Mouse (Mus musculus): ENCODE results near the gene Slc25a28.

The Slc25a28 gene

DNA sequence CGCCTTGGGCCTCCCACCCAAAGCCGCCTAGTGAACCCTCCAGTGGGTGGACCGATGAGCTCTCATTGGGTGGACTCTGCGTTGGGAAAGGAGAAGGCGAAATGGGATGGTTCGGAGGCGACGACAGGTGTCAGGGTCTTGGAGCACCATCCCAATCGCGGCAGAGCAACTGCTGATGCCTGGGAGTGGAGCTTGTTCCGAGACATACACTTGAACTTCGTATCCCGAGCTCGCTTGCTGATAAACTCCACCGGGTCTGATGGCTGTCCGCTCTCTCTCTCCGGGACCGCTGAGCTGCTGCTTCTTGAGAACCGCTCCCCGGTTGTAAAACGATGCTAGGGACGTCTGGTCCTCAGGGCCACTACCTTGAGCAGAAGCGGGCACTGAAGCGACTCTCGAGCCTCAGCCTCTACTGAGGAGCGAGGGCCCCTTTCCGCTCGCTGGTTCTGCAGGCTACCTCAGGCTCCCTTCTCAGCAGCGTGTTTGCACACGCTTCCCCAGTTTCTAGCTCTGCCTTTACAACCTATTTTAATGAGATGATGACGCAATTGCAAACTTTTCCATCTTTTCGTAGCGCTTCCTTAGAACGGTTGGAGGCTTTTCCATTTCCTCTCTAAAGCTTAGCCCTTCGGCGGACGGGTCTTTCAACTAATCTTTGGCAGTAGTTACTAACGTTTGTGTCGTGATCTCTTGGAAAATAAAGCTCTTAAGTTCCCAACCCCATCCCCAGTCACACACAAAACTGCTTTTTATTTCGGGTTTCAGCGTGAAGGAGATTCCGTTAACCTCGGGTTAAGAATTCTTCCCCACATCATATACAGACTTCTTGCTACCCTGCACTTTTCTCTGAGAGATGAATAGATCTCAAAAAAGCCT is 1.1 kb upstream of the Slc25a28 start:
- no peak for DNase-seq (ENCODE audit: low spot score)

DNA sequence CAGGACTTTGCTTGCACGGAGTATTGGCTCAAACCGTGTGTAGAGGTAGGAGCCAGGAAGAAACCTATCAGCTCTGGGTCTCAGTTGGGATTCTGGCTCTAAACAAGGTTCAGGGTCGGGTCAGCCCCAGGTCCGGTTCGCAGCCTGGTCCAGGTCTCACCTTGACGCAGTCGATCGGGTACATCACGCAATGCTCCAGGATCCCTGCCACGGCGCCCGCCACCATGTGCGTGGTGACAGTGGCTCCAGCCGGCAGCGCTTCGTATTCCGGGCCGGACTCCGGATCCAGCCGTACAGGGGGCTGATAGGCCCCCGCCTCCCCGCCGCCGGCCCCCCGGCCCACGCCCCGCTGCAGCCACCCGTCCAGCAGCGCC is 378 bp downstream of the Slc25a28 start:
- no peak for DNase-seq (ENCODE audit: low spot score)

DNA sequence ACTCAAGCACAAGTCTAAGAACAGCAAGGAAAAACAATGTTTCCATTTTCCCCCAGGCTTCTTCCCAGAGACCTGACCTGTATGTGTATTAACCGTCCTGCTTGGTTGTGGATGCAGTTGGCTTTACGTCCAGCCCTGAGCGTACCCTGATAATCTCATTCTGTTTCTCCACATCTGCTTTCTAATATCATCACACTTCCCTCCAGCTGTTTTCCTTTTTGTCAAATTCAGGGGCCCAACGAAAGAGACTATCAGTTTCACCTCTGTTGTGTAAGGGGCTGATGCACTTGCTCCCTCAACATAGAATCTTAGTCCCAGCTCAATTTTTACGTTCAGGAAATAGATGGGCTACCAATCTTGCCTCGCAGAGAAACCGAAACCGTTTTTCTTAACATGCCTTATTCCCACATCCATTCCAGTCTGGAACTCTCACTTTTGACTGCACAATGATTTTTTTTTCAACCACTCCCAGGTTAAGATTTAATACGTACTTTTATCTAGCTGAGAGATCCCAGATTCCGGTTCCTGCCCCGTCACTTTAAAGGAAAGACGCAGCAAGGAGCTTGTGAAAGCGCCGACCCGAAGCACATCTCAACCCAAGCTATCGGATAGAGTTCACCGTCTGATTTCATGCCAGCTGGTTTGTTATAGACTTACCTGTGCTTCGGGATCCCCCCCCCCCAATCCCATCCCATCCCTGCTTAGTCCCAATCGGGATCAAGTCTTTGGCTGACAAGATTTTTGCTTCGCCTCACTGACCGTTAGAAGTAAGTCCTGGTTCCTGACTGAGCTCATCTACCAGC is 967 bp downstream of the Slc25a28 start:
- DNase-seq (ENCODE audit: low spot score) = no peak

DNA sequence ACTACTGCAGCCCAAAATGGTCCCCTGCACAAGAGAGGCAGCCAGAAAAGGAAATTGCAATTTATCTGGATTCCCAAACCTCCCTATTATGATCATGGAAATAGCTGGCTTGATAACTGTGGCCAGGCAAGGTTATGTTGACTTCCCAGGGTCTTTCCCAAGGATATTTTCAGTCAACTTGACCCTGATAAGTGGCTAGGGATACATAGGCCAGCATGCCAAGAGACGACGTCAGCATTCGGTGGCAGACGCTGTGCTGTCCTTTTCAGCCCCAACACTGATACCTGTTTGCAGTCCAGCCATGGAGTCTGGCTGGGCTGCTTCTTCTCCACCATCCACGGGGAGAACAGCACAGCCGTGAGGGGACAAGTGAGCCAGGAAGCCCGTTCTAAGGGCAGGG is 3.6 kb downstream of the Slc25a28 start:
- peak; percentile 57 for DNase-seq (ENCODE audit: low spot score)

DNA sequence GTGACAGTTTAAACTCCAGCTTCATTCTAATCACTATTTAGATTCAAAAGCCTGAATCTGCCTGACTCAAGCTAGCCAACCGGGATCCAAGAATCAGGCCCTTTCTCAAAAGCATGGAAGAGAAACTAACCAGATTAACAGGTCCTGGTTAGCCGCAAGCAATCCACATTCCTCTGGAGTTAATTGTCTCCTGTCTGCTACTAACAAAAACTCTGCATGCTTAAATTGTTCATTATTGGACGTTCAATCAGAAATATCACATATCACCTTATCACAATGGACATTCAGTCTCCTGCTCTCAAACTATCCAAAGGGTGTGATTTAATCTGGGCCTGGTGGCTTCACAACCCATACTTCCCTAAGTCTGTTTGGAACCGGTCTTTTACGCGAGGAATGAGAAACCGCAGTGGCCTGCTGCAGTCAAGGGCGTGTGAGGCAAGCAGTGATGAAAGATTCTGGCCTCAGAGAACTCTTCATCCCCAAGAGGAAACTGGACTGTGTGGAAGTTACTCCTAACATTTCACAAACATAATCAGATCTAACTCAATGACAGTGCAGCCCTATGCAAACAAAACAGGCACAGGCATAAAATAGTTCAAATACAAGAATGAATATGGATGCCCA is 5.4 kb downstream of the Slc25a28 start:
- DNase-seq (ENCODE audit: low spot score) = no peak

DNA sequence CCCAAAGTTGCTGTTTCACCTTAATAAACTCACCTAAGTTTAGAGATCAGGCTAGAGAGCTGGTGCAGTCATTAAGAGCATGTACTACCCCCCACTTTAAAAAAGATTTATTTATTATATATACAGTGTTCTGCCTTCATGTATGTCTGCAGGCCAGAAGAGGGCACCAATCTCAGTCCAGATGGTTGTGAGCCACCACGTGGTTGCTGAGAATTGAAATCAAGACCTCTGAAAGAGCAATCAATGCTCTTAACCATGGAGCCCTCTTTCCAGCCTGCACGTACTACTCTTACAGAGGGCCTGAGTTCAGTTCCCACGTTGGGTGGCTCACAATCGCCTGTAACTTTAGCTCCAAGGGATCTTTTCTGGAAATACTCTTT is 7.3 kb downstream of the Slc25a28 start:
- DNase-seq (ENCODE audit: low spot score) = no peak

DNA sequence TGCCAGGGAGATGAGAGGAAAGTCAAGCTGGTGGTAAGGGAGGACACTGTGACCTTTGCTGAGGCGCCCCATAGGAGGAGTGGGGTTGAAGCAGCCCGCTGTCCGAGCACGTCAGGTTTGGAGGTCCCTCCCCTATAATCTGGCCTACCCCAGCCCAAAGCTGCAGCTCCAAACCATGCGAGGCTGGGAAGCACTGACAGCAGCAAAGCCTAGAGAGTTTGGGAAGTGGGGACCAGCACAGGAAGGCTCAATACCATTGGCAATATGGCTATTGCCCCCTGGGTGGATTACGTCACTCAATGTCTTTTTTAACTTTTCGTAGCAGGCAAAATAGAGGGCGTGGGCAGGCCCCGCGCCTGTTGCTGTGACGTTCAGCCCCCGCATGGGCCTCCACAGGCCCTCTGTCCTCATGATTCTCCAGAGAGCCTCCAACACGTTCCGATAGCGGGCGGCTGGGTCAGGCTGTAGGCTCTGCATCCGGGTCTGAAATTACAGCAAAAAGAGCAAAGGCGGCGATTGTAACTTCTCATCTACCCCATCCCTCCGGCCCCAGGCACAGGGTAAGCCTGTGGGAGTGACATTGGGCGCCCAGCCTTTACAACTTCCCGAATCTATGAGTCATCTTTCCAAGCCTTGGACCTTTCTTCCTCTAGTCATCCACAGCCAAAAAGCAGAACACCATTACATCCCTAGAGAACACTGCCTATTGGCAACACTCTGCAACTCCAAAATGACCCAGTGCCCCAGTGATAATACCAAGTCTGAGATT is 7.8 kb downstream of the Slc25a28 start:
- DNase-seq (ENCODE audit: low spot score) = peak; percentile 25

DNA sequence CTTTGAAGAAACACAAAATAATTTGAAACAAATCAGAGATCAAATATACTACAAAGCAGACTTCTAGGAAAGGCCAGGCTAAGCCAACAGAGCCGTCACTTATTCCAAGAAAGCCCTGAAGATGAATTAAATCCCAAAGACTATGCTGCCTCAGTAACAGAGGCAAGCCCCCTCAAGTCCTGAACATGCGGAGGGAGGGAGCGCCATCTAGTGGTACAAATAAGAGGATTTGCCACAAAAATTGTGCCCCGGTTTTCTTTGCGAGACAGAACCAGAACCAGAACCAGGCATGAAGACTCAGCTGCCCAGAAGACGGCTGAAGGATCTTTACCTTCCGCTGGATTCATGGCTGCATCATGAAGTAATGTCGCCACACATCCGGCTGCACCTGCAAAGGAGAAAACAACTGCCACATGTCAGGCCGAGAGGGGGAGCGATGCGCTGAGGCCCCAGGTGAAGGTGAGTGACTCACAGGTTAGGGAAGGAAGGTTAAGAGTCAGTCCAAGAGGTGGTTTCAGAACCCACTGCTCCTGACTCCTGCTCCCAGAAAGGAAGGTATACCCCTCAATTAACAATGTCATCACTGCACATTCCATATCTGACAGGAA is 9.1 kb downstream of the Slc25a28 start:
- DNase-seq (ENCODE audit: low spot score) = no peak

DNA sequence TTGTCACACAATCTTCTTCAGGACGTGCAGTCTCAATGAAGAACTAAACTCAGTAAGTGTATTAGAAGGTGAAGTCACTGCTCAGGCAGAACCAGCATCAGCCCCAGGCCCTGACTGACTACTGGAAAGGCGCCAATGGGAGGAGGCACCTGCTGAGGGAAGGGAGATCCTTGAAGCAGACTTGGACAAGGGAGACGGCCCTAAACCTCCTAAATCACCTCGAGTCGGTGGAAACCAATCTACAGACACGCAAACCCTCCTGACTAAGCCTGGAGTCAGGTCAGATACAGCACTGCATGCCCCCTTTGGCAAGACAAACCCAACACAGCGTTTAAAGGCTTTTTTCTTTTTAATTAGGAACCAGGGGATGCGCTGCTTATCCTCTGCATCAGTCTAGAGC is 11.2 kb downstream of the Slc25a28 start:
- no peak for DNase-seq (ENCODE audit: low spot score)

DNA sequence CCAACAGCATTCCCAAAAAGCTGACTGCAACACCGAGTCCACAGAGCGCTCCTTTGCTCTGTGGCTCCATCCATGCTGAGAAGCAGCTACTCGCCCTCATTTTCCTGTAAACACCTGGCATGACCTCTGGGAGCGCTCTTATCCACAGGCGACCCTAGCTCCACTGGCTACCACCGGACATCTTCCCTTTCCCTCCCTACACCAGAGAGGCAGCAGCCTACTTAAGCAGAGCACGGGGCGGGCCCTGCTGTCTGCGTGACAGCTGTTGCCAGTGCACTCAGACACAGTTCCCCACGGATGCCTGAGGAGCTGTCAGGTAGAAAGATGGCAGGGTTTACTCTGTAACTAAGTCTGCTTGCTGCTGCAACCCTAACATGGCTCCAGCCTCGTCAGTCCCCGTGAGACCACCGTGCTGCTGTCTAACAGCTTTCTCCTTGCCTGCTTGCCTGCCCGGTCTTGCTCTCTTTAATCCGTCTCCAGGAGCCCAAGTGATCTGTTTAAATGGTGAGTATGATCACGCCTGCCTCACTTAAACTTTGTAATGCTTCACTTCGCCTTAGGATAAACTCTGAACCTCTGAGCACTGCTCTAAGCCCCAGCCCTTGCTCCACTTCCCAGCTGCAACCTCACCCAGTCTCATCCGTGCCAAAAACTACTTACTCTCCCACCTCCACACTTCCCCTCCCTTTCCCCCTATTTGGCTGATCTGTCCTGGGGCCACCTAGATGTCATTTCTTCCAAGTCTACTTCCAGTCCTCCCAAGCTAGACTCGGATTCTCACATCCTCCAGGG is 12.3 kb downstream of the Slc25a28 start:
- peak; percentile 23 for DNase-seq (ENCODE audit: low spot score)

DNA sequence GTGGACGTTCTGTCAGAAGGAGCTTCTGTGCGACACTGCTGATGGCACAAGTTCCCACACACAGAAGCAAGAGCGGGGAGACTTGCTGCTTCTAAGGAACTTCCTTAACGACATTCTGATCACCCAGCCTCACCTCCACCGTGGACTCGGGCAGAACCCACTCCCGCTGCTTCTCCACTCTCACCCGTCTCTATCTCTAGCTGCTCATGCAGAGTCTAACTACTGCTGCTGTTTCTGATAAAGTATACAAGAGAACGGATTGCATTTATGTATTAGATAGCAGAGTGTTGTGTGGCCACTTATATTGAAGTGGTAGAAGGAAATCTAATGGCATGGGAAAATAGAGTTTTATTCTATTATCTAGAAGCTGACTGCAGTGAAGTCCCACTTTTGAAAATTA is 13.9 kb downstream of the Slc25a28 start:
- no peak for DNase-seq (ENCODE audit: low spot score)

DNA sequence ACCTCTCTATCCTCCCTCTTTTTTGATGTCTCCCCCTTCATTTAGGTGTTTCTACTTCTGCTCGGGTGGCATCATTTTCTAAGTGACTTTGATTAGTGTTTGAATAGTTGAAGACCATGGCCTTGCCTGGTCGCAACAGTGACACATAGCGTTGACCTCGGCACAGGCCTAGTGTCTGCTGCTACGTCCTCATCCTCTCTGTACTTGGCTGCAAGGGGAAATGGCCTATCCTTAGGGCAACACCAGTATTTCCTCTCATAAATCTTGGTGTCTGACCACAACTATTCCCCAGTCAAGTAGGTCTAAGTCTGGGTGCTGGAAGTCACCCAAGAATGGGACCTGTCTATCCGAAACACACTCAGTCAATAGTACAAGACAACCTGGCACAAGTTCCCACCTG is 15.0 kb downstream of the Slc25a28 start:
- no peak for DNase-seq (ENCODE audit: low spot score)

DNA sequence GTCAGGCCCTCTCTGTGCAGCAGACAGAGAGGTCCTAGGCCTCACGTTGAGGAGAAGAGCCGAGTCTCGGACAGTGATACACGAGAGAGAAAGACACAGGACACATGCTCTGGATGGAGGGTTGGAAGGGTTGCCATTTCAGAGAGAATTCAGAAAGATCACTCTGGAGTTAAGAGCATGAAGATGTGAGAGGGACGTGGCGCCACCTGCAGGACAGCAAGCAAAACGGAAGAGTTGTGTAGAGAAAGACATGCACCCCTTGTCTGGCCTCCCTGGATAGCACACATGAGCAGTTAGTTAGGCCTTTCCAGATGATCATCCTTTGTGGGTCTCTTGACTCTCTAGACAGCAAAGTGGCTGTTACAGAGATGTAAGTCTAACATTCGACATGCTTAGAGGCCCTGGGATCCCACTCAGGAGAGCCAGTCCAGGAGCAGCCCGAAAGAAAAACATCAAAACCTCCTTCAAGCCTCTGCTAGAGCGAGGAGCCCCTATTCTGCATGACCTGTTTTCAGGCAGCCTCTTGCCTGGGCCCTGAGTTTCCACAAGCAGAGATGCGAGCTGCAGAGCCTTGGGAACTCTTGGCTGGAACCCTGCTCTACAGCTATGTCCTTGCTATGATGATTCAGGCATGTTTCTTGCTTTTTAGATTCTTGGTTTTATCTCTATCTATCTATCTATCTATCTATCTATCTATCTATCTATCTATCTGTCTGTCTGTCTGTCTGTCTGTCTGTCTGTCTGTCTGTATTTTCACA is 18.8 kb downstream of the Slc25a28 start:
- DNase-seq (ENCODE audit: low spot score) = peak; percentile 62

DNA sequence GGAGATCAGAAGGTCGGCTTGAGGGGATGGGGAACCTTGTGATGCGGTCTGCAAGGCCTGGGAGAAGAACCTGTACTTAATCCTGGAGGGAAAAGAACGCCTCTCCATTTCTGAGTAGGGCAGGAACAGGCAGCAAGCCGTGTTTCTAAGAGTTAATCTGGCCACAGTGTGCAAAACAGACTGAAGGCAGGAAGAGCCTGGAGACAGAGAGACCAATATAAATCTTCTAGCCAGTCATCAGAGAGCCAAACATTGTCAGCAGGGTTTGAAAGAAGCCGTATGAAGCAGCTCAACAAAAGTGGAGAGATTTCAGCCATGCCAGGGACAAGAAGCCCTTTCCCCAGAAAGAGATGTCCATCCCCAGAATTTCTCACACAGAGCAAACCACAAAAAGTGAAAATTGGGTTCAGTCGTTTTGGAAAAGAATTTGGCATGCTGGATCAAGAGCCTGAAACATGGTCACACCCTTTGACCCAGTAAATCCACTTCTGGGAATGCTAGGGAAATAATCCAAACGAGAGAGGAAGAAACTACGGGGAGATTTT is 23.4 kb downstream of the Slc25a28 start:
- no peak for DNase-seq (ENCODE audit: low spot score)

DNA sequence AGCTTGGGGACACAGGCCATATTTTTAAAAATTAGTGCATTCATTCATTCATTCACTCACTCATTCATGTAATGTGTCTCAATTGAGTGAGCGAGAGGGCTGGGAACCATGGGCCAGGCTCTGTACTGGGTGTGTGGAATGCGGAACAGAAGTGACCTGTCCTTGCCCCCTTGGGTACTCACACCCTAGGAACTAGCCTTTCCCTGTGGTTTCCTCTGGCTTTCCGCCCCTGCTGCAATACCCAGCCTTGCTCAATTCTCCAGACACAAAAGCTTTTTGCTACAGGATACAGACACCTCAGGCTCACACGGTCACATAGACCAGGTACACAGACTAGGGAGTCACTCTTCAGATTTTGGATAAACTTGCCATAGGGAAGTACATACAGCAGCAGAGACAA is 26.3 kb downstream of the Slc25a28 start:
- DNase-seq (ENCODE audit: low spot score) = no peak

DNA sequence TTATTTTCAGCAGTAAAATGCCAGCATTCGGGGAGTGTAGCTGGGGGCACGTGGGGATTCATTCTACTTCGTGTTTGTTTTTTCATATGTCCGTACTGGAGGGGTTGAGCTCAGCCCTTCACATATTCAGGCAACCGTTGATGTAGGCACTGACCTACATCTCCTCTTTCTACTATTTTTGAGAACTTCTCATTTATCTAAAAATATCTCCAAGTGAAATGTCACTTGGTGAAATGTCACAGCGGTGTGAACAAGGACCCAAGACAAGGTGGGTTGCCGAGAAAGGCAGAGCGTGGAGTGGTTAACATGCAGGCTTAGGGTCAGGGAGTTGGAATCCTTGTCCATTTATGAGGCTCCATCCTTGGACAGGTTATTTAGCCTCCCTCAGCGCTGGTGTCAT is 27.4 kb downstream of the Slc25a28 start:
- no peak for DNase-seq (ENCODE audit: low spot score)

DNA sequence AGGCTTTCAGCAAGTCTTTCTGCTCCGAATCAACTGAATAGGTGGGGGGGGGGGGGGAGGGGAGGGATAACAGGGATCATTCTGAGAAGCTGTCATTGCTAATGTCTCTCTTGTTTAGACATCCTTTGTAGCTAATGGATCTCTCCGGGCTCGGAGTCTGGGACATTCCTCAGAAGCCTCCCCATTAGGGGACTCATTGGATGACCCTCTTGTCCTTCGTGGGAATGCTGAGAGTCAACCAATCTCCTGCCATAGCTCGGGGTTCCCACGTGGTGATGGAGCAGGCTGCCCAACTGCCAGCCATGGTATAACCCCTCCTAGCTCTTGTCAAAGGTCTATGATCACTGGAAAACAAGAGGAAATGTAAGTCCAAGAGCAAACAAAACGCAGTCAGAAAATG is 27.8 kb downstream of the Slc25a28 start:
- DNase-seq (ENCODE audit: low spot score) = no peak

DNA sequence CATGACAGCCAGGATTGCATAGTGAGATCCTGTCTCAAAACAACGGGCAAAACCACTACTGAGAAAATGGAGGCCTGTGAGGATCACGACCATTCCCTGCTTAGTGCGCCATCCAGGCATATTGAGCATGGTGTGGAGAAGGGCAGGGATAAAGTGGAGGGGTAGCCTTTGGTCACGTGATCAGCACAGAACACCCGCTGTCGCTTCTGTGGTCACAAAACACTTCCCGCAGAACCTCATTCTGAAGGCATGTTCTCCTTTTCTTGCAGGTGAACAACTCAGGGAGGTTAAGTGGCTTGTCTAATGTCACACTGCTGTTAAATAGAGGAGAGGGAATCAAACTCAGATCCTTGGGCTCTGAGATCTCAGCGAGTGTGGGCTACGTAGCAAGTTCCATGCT is 29.2 kb downstream of the Slc25a28 start:
- no peak for DNase-seq (ENCODE audit: low spot score)

DNA sequence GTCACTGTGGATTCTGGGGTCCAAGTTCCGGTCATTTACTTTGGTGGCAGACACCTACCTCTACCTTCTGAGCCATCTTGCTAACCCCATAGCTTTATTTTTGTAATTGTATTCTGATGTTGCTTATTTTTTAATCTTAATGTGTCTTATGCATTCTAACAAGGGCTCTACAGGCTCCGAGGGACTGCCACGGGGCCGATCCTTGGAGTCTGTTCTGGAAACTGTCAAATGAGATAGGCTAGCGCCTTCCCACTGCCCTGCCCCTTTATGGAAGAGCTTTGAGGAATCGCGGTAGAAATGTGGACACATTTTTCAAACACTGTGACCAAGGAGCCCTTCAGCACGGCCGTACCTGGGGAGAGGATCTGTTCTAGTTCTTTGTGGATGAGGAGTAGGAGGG is 31.8 kb downstream of the Slc25a28 start:
- no peak for DNase-seq (ENCODE audit: low spot score)

DNA sequence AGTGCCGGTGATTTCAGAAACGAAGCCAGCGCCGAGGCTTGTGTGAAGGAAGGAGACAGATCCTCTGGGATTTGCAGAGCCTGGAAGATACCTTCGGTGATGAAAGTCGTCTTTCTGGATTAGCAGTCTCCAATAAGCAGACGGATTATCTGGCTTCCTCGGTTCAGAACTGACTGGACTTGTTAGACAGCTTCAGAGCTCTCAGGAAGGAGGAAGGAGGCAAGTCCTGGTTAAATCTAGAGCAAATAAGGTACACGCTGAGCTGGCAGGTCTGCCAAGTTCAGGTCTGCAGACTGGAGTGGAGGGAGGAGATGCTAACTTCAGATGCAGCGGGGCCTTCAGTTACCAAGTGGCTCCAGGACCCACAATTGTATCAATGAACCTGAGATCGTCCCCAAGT is 32.8 kb downstream of the Slc25a28 start:
- DNase-seq (ENCODE audit: low spot score) = no peak
